Mouse (Mus musculus) kidney, postnatal 25 days (tissue): ENCODE results near the gene Zfp454.

ENCODE experiments used
- DNase-seq, 2 experiments: peaks; one replicate each; pipeline ENCODE4 v3.0.0; 2021; ENCODE audit warnings: mixed read lengths in 2 of 2

The Zfp454 gene

DNA sequence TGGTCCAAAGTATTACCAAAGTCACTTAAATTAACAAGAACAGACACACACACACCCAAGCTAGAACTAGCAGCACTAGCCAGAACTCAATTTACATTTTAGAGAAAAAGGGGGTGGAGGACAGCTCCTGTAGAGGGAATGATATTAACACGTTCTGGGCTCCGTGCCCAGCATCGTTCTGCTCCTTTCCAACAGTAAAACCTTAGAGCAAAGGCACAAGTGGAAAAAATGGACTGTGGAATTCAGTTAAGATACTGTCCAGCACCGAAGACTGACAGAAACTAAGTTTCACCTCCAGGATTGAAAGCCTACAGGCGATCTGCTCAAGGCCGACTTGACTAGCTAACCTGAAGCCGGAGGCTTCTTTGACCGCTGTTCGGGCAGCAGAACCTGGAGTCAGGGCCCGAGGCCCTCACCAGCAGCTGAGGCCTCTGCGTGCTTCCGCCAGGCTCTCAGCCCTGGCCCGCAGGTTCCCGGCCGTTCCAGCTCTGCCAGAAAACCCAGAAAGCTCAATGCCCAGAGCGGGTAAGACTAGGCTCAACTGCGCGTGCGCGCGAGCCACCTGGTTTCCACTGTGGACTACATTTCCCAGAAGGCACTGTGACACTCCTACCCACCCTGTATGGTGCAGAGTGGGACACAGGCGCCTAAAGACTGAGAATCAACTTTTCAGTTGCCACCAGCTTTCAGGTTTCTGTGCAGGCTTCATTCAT, 46.3 kb downstream of the Zfp454 start, which contains the start of gene Zfp879:
Zfp879 (minus strand) TSS at position 530 of the 713 bp plus-strand sequence.
- DNase-seq = peak; percentile 96 to 97

DNA sequence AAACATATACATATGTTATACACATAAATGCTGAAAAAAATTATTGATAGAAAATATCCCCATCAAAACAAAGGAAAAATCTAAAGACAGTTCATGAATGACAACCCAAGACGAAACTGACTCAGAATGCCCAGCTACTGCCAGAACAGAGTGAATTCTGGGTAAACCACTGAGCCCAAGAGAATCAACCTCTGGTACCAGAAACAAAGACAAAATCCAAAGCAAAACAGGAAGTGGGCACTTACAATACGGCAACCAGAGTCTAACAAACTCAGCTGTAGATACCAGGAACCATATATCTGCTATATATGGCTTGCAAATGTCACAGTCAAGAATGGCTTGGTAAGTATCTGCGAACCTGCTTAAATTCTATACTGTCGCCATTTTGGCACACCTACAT, 51.7 kb downstream of the Zfp454 start:
- DNase-seq = no peak

- DNase-seq = peak; percentile 88 to 90
Measured at GRCm38 (mm10) chr11:50827010-50827953, 60.2 kb downstream of the Zfp454 start, which contains the start of gene Zfp354c. Zfp354c (minus strand) TSS chr11:50827724.

GRCm38 (mm10) chr11:50826214-50826613, 61.2 kb downstream of the Zfp454 start:
- DNase-seq = peak; percentile 6 to 39
